Mouse (Mus musculus): ENCODE measurements around the gene Rab22a.
A peak's percentile ranks its signal among the peaks of the same experiment; 100 is the strongest.
"Not testable (repeated sequence)": the region's sequence is repeated elsewhere in the genome, so short reads cannot be mapped to it uniquely, and the experiment has no call there.

The Rab22a gene

GRCm38 (mm10) chr2:173666876-173667275, 7.3 kb downstream of the Rab22a start:
- no peak for DNase-seq (ENCODE audit: low read depth, low spot score)

- DNase-seq (ENCODE audit: low read depth, low spot score) = no peak
Measured at GRCm38 (mm10) chr2:173672328-173672896, 12.9 kb downstream of the Rab22a start.

GRCm38 (mm10) chr2:173673469-173673868, 13.9 kb downstream of the Rab22a start:
- DNase-seq (ENCODE audit: low read depth, low spot score) = no peak

GRCm38 (mm10) chr2:173678593-173678992, 19.0 kb downstream of the Rab22a start:
- DNase-seq (ENCODE audit: low read depth, low spot score) = no peak

- DNase-seq (ENCODE audit: low read depth, low spot score) = no peak
Measured at GRCm38 (mm10) chr2:173679217-173679616, 19.7 kb downstream of the Rab22a start.

GRCm38 (mm10) chr2:173680153-173680552, 20.6 kb downstream of the Rab22a start:
- no peak for DNase-seq (ENCODE audit: low read depth, low spot score)

- DNase-seq (ENCODE audit: low read depth, low spot score) = no peak
Measured at GRCm38 (mm10) chr2:173682773-173683172, 23.2 kb downstream of the Rab22a start.

- no peak for DNase-seq (ENCODE audit: low read depth, low spot score)
Measured at GRCm38 (mm10) chr2:173685781-173686361, 26.3 kb downstream of the Rab22a start.

- DNase-seq (ENCODE audit: low read depth, low spot score) = no peak
Measured at GRCm38 (mm10) chr2:173687363-173687762, 27.8 kb downstream of the Rab22a start.

- no peak for DNase-seq (ENCODE audit: low read depth, low spot score)
Measured at GRCm38 (mm10) chr2:173689835-173690234, 30.3 kb downstream of the Rab22a start.

- DNase-seq (ENCODE audit: low read depth, low spot score) = no peak
Measured at GRCm38 (mm10) chr2:173691748-173692147, 32.2 kb downstream of the Rab22a start.

- no peak for DNase-seq (ENCODE audit: low read depth, low spot score)
Measured at GRCm38 (mm10) chr2:173692693-173693092, 33.1 kb downstream of the Rab22a start.

GRCm38 (mm10) chr2:173698850-173699249, 39.3 kb downstream of the Rab22a start:
- DNase-seq (ENCODE audit: low read depth, low spot score) = no peak

- DNase-seq (ENCODE audit: low read depth, low spot score) = peak; percentile 22
Measured at GRCm38 (mm10) chr2:173702096-173702866, 42.7 kb downstream of the Rab22a start.

- DNase-seq (ENCODE audit: low read depth, low spot score) = no peak
Measured at GRCm38 (mm10) chr2:173702867-173703237, 43.3 kb downstream of the Rab22a start.

- no peak for DNase-seq (ENCODE audit: low read depth, low spot score)
Measured at GRCm38 (mm10) chr2:173705827-173706551, 46.4 kb downstream of the Rab22a start.

- not testable (repeated sequence) for DNase-seq (ENCODE audit: low read depth, low spot score)
Measured at GRCm38 (mm10) chr2:173707626-173708025, 48.1 kb downstream of the Rab22a start.

GRCm38 (mm10) chr2:173710193-173710592, 50.6 kb downstream of the Rab22a start:
- no peak for DNase-seq (ENCODE audit: low read depth, low spot score)

- DNase-seq (ENCODE audit: low read depth, low spot score) = no peak
Measured at GRCm38 (mm10) chr2:173712656-173713055, 53.1 kb downstream of the Rab22a start.

GRCm38 (mm10) chr2:173713241-173713640, 53.7 kb downstream of the Rab22a start:
- DNase-seq (ENCODE audit: low read depth, low spot score) = no peak

GRCm38 (mm10) chr2:173714620-173715218, 55.2 kb downstream of the Rab22a start:
- DNase-seq (ENCODE audit: low read depth, low spot score) = no peak

- DNase-seq (ENCODE audit: low read depth, low spot score) = no peak
Measured at GRCm38 (mm10) chr2:173716966-173717365, 57.4 kb downstream of the Rab22a start.
